Mouse (Mus musculus): Measurements from ENCODE around the gene Cgref1. TPM values are rescaled to one million over a fixed set of nuclear protein-coding genes. Genes with fewer than 3 reads are reported as not detected.

Cgref1 gene
- polyA plus RNA-seq, 1 experiment: not detected

DNA sequence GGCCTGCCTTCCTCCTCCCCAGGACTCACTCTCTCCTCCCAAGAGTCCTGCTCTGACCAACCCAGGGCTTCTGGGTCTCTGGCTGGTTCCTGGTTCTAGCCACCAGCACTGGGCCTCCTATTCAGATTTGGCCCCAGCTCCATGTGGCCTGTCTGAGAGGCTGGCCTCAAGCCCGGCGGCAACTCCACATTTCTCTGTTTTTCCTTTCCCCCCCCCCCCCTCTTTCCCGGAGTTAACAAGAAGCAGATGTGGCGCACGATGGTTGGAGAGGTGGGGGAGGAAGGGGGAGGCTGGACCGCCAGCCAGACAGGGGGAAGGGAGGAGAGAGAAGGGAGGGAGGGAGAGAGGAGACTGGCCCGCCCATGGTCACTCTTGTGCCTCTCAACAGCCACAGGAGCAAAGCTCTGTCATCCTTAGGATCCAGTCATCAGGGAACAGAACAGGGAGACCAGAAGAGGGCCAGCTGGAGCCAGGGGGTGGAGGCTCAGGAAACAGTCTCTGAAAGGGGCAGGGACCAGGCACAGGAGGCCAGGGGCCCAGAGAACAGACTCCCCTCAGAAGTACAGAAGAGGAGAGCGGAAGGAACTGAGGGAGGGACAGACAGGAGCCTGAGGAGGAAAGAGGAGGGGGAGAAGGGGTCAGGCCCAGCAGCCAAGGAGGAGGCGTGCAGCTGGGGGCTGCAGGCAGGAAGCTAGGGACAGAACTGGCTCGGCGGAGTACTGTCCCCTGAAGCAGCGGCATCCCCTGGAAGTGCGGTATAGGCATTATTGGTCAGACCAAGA lies 32.1 kb downstream of the Cgref1 start, which contains the start of gene Emilin1:
TSS of gene Emilin1 (plus strand) at position 343 of the 782 bp plus-strand sequence.
- Histone ChIP-seq H3K4me1 (ENCODE audit: control insufficient read depth, insufficient read depth, low read length) (peaks cover 35% of the 10 kb centered on the region), H3K4me3 (ENCODE audit: insufficient read depth, low read length) (peak within 1 kb of the TSS; percentile 57), H3K27ac (ENCODE audit: insufficient read depth, low read depth, low read length) (peak within 1 kb of the TSS; percentile 71)
- TF ChIP-seq CTCF (IDR thresholded peaks at IDR 0.05; ENCODE audit: low read depth, low read length) (no peak), POLR2A (IDR thresholded peaks at IDR 0.05; ENCODE audit: borderline replicate concordance, low read depth, low read length) (no peak)

GRCm38 (mm10) chr5:30912156-30912555 lies 33.2 kb downstream of the Cgref1 start:
- H3K4me3 ChIP-seq (ENCODE audit: insufficient read depth, low read length): no peak overlapping the region
- H3K4me1 ChIP-seq (ENCODE audit: control insufficient read depth, insufficient read depth, low read length): peaks cover 31% of the 10 kb centered on the region
- peak overlapping the region; percentile 71 for H3K27ac ChIP-seq (ENCODE audit: insufficient read depth, low read depth, low read length)
- TF ChIP-seq CTCF (IDR thresholded peaks at IDR 0.05; ENCODE audit: low read depth, low read length) (no peak), POLR2A (IDR thresholded peaks at IDR 0.05; ENCODE audit: borderline replicate concordance, low read depth, low read length) (no peak)

DNA sequence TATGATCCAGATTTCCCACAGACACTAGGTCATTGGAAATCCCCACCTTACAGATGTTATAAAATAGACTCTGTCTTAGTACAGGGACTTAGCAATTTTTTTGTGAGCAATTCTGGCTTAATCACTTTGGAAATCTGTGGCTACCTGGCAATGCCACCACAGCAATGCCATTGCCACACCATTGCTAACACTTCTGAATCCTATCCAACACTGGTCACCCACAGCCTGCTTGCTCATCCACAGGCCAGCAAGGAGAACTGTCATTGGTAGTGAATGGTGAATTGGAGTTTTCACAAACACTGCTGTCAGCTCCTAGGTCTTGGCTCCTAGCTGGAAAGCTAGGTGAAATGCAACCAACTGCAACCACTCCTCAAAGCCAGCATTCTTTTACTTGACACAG lies 34.9 kb downstream of the Cgref1 start:
- H3K4me3 ChIP-seq (ENCODE audit: insufficient read depth, low read length): no peak overlapping the region
- TF ChIP-seq CTCF (IDR thresholded peaks at IDR 0.05; ENCODE audit: low read depth, low read length): no peak
- no peak for TF ChIP-seq POLR2A (IDR thresholded peaks at IDR 0.05; ENCODE audit: borderline replicate concordance, low read depth, low read length)
- peaks cover 21% of the 10 kb centered on the region for H3K4me1 ChIP-seq (ENCODE audit: control insufficient read depth, insufficient read depth, low read length)
- H3K27ac ChIP-seq (ENCODE audit: insufficient read depth, low read depth, low read length): no peak overlapping the region

- H3K4me1 ChIP-seq (ENCODE audit: control insufficient read depth, insufficient read depth, low read length): peaks cover 15% of the 10 kb centered on the region
- no peak overlapping the region for H3K27ac ChIP-seq (ENCODE audit: insufficient read depth, low read depth, low read length)
- H3K4me3 ChIP-seq (ENCODE audit: insufficient read depth, low read length): no peak overlapping the region
- TF ChIP-seq CTCF (IDR thresholded peaks at IDR 0.05; ENCODE audit: low read depth, low read length): no peak
- no peak for TF ChIP-seq POLR2A (IDR thresholded peaks at IDR 0.05; ENCODE audit: borderline replicate concordance, low read depth, low read length)
Measured at GRCm38 (mm10) chr5:30909863-30910262, 35.5 kb downstream of the Cgref1 start.

GRCm38 (mm10) chr5:30909300-30909659 lies 36.1 kb downstream of the Cgref1 start:
- Histone ChIP-seq H3K4me1 (ENCODE audit: control insufficient read depth, insufficient read depth, low read length) (peaks cover 13% of the 10 kb centered on the region), H3K27ac (ENCODE audit: insufficient read depth, low read depth, low read length) (no peak overlapping the region), H3K4me3 (ENCODE audit: insufficient read depth, low read length) (no peak overlapping the region)
- no peak for TF ChIP-seq POLR2A (IDR thresholded peaks at IDR 0.05; ENCODE audit: borderline replicate concordance, low read depth, low read length)
- TF ChIP-seq CTCF (IDR thresholded peaks at IDR 0.05; ENCODE audit: low read depth, low read length): no peak

DNA sequence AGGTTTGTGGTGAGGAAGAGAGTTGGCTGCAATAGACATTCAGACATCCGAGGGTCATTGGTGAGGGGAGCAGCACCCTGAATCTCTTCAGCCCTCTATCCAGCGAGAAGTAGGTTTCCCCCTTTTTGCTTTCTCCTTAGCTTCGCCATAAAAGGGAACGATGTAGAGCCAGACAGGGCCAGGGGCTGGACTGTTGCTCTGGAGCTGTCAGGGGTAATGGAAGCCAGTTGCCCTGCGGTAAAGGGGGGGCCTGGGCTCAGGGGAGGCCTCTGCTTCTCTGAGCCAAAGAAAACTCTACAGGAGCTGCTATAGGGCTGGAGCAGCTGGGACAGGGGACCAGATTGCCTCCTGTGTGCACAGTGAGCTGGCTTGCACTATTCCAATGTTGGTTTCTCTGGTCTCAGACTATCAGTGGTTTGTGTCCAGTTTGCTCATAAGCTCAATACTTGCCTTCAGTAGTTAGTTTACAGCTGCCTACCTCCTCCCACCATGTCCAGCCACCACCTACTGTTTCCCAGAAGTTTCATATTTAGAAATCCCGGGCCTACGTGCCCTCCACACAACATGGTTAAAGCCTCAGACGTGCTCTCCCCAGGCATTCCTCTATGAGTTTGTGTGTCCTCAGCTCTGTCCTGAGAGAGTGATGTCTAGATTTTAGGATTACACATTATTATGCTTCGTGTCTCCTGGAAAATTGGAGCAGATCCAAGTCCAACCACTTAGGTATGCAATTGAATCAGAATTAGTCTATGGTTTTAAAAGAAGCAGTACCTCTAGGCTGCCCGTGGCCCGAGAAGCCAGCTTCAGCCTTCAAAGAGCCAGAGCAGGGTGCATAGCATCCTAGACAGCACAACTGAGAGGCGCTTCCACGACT lies 36.7 kb downstream of the Cgref1 start:
- H3K4me1 ChIP-seq (ENCODE audit: control insufficient read depth, insufficient read depth, low read length): peaks cover 13% of the 10 kb centered on the region
- H3K4me3 ChIP-seq (ENCODE audit: insufficient read depth, low read length): peak overlapping the region; percentile 57; the same call in 1 of the 2 replicates
- TF ChIP-seq POLR2A (IDR thresholded peaks at IDR 0.05; ENCODE audit: borderline replicate concordance, low read depth, low read length): no peak
- TF ChIP-seq CTCF (IDR thresholded peaks at IDR 0.05; ENCODE audit: low read depth, low read length): no peak
- H3K27ac ChIP-seq (ENCODE audit: insufficient read depth, low read depth, low read length): no peak overlapping the region

GRCm38 (mm10) chr5:30907413-30908059 lies 37.9 kb downstream of the Cgref1 start, which contains the start of gene Ost4:
Ost4 (minus strand) TSS chr5:30907788.
- no peak for TF ChIP-seq CTCF (IDR thresholded peaks at IDR 0.05; ENCODE audit: low read depth, low read length)
- peak; percentile 9; the same call in 1 of the 2 replicates for TF ChIP-seq POLR2A (IDR thresholded peaks at IDR 0.05; ENCODE audit: borderline replicate concordance, low read depth, low read length)
- peak within 1 kb of the TSS; percentile 44 for H3K27ac ChIP-seq (ENCODE audit: insufficient read depth, low read depth, low read length)
- H3K4me1 ChIP-seq (ENCODE audit: control insufficient read depth, insufficient read depth, low read length): peaks cover 10% of the 10 kb centered on the region
- H3K4me3 ChIP-seq (ENCODE audit: insufficient read depth, low read length): peak within 1 kb of the TSS; percentile 87

DNA sequence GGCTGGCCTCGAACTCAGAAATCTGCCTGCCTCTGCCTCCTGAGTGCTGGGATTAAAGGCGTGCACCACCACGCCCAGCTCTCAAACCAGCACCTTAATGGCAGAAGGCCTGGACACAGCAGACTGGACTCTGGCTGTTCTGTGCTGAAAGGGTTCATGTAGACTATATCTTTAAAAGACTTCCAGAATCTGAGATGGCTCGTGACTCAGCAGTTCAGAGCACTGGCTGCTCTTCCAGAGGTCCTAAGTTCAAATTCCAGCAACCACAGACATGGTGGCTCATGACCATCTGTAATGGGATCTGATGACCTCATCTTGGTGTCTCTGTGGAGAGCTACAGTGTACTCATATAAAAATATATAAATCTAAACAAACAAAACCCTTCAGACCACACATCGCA lies 43.5 kb downstream of the Cgref1 start:
- H3K4me3 ChIP-seq (ENCODE audit: insufficient read depth, low read length): no peak overlapping the region
- no peak for TF ChIP-seq POLR2A (IDR thresholded peaks at IDR 0.05; ENCODE audit: borderline replicate concordance, low read depth, low read length)
- TF ChIP-seq CTCF (IDR thresholded peaks at IDR 0.05; ENCODE audit: low read depth, low read length): no peak
- H3K4me1 ChIP-seq (ENCODE audit: control insufficient read depth, insufficient read depth, low read length): peaks cover 28% of the 10 kb centered on the region
- no peak overlapping the region for H3K27ac ChIP-seq (ENCODE audit: insufficient read depth, low read depth, low read length)

DNA sequence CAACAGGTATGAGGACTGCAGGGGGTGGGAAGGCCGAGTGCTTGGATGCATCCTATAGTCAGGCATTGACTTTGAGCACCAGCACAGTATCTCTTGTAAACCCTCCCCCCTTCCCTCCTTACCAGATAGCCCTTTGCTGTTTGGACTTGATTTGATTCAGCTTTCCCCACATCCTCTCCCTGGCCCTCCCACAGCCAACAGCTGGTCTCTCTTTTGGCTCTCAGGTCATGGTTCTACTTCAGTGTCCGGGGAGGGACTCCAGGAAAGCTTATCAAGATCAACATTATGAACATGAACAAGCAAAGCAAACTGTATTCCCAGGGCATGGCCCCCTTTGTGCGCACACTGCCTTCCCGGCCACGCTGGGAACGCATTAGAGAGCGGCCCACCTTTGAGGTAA lies 55.0 kb downstream of the Cgref1 start:
- Histone ChIP-seq H3K4me3 (ENCODE audit: insufficient read depth, low read length) (no peak overlapping the region), H3K27ac (ENCODE audit: insufficient read depth, low read depth, low read length) (no peak overlapping the region), H3K4me1 (ENCODE audit: control insufficient read depth, insufficient read depth, low read length) (peaks cover 13% of the 10 kb centered on the region)
- TF ChIP-seq POLR2A (IDR thresholded peaks at IDR 0.05; ENCODE audit: borderline replicate concordance, low read depth, low read length): no peak
- no peak for TF ChIP-seq CTCF (IDR thresholded peaks at IDR 0.05; ENCODE audit: low read depth, low read length)
